Mouse (Mus musculus): Measurements from ENCODE around the gene Bcl6.

Gene Bcl6

GRCm38 (mm10) chr16:23919418-23919817 is 69.2 kb downstream of the Bcl6 start:
- DNase-seq: no peak
